Comparison of ENCODE assay signal across 10 mouse cellular contexts in genomic region chr2:6100755-6101154, GRCm38 (mm10). TPM values are rescaled to one million over a fixed set of nuclear protein-coding genes. Genes with fewer than 3 reads are reported as not detected.
DNase-seq lines count a peak whose midpoint lies in the region; ATAC-seq lines count a peak whose summit lies in the region.
"Had no signal": no experiment of that assay in that cellular context is flagged by ENCODE, and none has a peak within 500 bp of the region (broad histone marks: within the 10 kb centered on the region; RNA-seq: fewer than 3 reads in every experiment).

No protein-coding gene starts in this region.

- peaks cover 40% of the 10 kb centered on the region for H3K27me3 ChIP-seq in kidney, embryonic 15.5 days
- H3K27me3 ChIP-seq in embryonic facial prominence, embryonic 11.5 days (ENCODE audit: control insufficient read depth, insufficient read depth, low read length), result peaks cover 5% of the 10 kb centered on the region; the same call in 1 of the 2 replicates
- H3K27me3 ChIP-seq in hindbrain, embryonic 14.5 days (ENCODE audit: control insufficient read depth, insufficient read depth, low read length), result peaks cover 23% of the 10 kb centered on the region
- H3K27me3 ChIP-seq in midbrain, embryonic 13.5 days, result peaks cover 25% of the 10 kb centered on the region

- DNase-seq in kidney, adult 18-20 months, result no peak
- no peak for DNase-seq in embryonic facial prominence, embryonic 11.5 days (ENCODE audit: low spot score)
- DNase-seq in hindbrain, embryonic 14.5 days (ENCODE audit: low spot score), result no peak
- no peak for DNase-seq in right cerebral cortex, postnatal 25 days
- no peak for DNase-seq in layer of hippocampus, postnatal 14 days (ENCODE audit: low spot score in 2 of 2)
- no peak for DNase-seq in gastrocnemius, postnatal 4 days (ENCODE audit: low spot score in 2 of 2)

- peak overlapping the region; percentile 50 for H3K4me3 ChIP-seq in kidney, embryonic 15.5 days (replicated peaks)
- peak overlapping the region; percentile 41 for H3K4me3 ChIP-seq in embryonic facial prominence, embryonic 11.5 days (ENCODE audit: low read depth, low read length)
- H3K4me3 ChIP-seq in hindbrain, embryonic 14.5 days (replicated peaks; ENCODE audit: low read length), result peak overlapping the region; percentile 50
- H3K4me3 ChIP-seq in midbrain, embryonic 13.5 days (replicated peaks), result peak overlapping the region; percentile 53

- WGBS in kidney, embryonic 15.5 days, result 39% methylated on average over 20 of the region's 20 CpGs
- 37% methylated on average over 20 of the region's 20 CpGs for WGBS in embryonic facial prominence, embryonic 11.5 days
- 39% methylated on average over 20 of the region's 20 CpGs for WGBS in hindbrain, embryonic 14.5 days
- WGBS in midbrain, embryonic 13.5 days, result 42% methylated on average over 20 of the region's 20 CpGs

- 0 out of 2 replicates have a peak, but pooled peaks have one; percentile 21 for ATAC-seq in kidney, embryonic 15.5 days (replicated peaks; ENCODE audit: low FRiP score)
- no peak for ATAC-seq in embryonic facial prominence, embryonic 11.5 days (replicated peaks; ENCODE audit: insufficient number of reproducible peaks, low FRiP score, low TSS enrichment, low read depth)
- ATAC-seq in hindbrain, embryonic 14.5 days (ENCODE audit: low FRiP score), result no peak; the same call in 1 of the 2 replicates
- no peak; the same call in 1 of the 2 replicates for ATAC-seq in midbrain, embryonic 13.5 days
- ATAC-seq: inflammation-experienced regulatory T-cells, adult 6 months had no signal

- peak overlapping the region; percentile 53 for H3K9ac ChIP-seq in kidney, embryonic 15.5 days
- peak overlapping the region; percentile 63 for H3K9ac ChIP-seq in embryonic facial prominence, embryonic 11.5 days (replicated peaks; ENCODE audit: low read length)
- peak overlapping the region; percentile 71 for H3K9ac ChIP-seq in hindbrain, embryonic 14.5 days
- peak overlapping the region; percentile 67 for H3K9ac ChIP-seq in midbrain, embryonic 13.5 days (replicated peaks)

- H3K4me2 ChIP-seq in kidney, embryonic 15.5 days, result peak overlapping the region; percentile 92
- peak overlapping the region; percentile 93 for H3K4me2 ChIP-seq in embryonic facial prominence, embryonic 11.5 days (ENCODE audit: low read depth, low read length)
- H3K4me2 ChIP-seq in hindbrain, embryonic 14.5 days (replicated peaks), result peak overlapping the region; percentile 98
- peak overlapping the region; percentile 94 for H3K4me2 ChIP-seq in midbrain, embryonic 13.5 days (replicated peaks)

- peaks cover 15% of the 10 kb centered on the region for H3K4me1 ChIP-seq in kidney, embryonic 15.5 days
- H3K4me1 ChIP-seq in embryonic facial prominence, embryonic 11.5 days (ENCODE audit: control insufficient read depth, insufficient read depth, low read length), result no peaks in the 10 kb centered on the region; the same call in 1 of the 2 replicates
- peaks cover 6% of the 10 kb centered on the region; the same call in 1 of the 2 replicates for H3K4me1 ChIP-seq in hindbrain, embryonic 14.5 days (replicated peaks; ENCODE audit: control insufficient read depth, insufficient read depth, low read length)
- peaks cover 10% of the 10 kb centered on the region for H3K4me1 ChIP-seq in midbrain, embryonic 13.5 days (replicated peaks)

- H3K9me3 ChIP-seq in kidney, embryonic 15.5 days (replicated peaks), result no peaks in the 10 kb centered on the region
- no peaks in the 10 kb centered on the region for H3K9me3 ChIP-seq in embryonic facial prominence, embryonic 11.5 days (replicated peaks; ENCODE audit: control insufficient read depth, low read length)
- H3K9me3 ChIP-seq in hindbrain, embryonic 14.5 days (ENCODE audit: control insufficient read depth, low read length), result no peaks in the 10 kb centered on the region
- no peaks in the 10 kb centered on the region for H3K9me3 ChIP-seq in midbrain, embryonic 13.5 days
- H3K9me3 ChIP-seq: G1E had no signal

- H3K27ac ChIP-seq in kidney, embryonic 15.5 days, result no peak overlapping the region
- H3K27ac ChIP-seq in embryonic facial prominence, embryonic 11.5 days (replicated peaks; ENCODE audit: low read depth, low read length), result no peak overlapping the region
- H3K27ac ChIP-seq in hindbrain, embryonic 14.5 days, result no peak overlapping the region
- H3K27ac ChIP-seq in midbrain, embryonic 13.5 days, result no peak overlapping the region

- 0 out of 2 replicates have a peak, but pooled peaks cover 5% of the 10 kb centered on the region for H3K36me3 ChIP-seq in kidney, embryonic 15.5 days
- H3K36me3 ChIP-seq in embryonic facial prominence, embryonic 11.5 days (replicated peaks; ENCODE audit: control insufficient read depth, insufficient read depth, low read depth, low read length), result no peaks in the 10 kb centered on the region
- no peaks in the 10 kb centered on the region for H3K36me3 ChIP-seq in hindbrain, embryonic 14.5 days (replicated peaks; ENCODE audit: control insufficient read depth, insufficient read depth)
- no peaks in the 10 kb centered on the region for H3K36me3 ChIP-seq in midbrain, embryonic 13.5 days
- H3K36me3 ChIP-seq: G1E had no signal

RNA-seq across cellular contexts. Expression of gene Proser2, which starts 29.3 kb away (rescaled TPM):
- 12.7 and 15.3 TPM in 2 replicates for polyA plus RNA-seq in kidney, embryonic 15.5 days (2015; fragmentation: Nextera tagmentation; extraction: Ambion mirVana)
- 1.9 and 2.3 TPM in 2 replicates for polyA plus RNA-seq in embryonic facial prominence, embryonic 11.5 days (2014; fragmentation: Nextera tagmentation; extraction: Ambion mirVana)
- 6.2 and 7.7 TPM in 2 replicates for polyA plus RNA-seq in hindbrain, embryonic 14.5 days (2014; fragmentation: Nextera tagmentation; extraction: Ambion mirVana)
- 3.3 and 3.4 TPM in 2 replicates for polyA plus RNA-seq in midbrain, embryonic 13.5 days (2015; fragmentation: Nextera tagmentation; extraction: Ambion mirVana)
- total RNA-seq in layer of hippocampus, postnatal 14 days (2021), result 1 to 10 TPM; 3.8 TPM
- 1 to 10 TPM; 3.4 to 3.6 TPM for total RNA-seq in gastrocnemius, postnatal 4 days (2021)
- polyA plus RNA-seq: G1E had no signal
